Mouse (Mus musculus) limb, embryonic 15.5 days (tissue): Measurements from ENCODE around the gene Mrps25. TPM values are rescaled to one million over a fixed set of nuclear protein-coding genes. Genes with fewer than 3 reads are reported as not detected.

ENCODE experiments used
- polyA plus RNA-seq: library from polyadenylated mRNA; unstranded; fragments of >200 nt; fragmentation: Nextera tagmentation; extraction: Ambion mirVana; gene quantifications from 2 replicates; pipeline ENCODE4 v1.2.1, GENCODE M21; 2015

The Mrps25 gene
- polyA plus RNA-seq, 1 experiment from 2014 or later, result 82.4 TPM

Other genes with a start within 250 kb of the Mrps25 start
- 10.2 and 10.3 TPM in 2 replicates for gene Fgd5, start 205.2 kb downstream of the Mrps25 start, polyA plus RNA-seq
- gene Nr2c2, start 92.6 kb downstream of the Mrps25 start, polyA plus RNA-seq, result 15.7 and 19.6 TPM in 2 replicates
- 30.7 and 31.6 TPM in 2 replicates for gene Rbsn, start 30.9 kb upstream of the Mrps25 start, polyA plus RNA-seq
- not detected in 2 replicates for gene Trh, start 60.6 kb upstream of the Mrps25 start, polyA plus RNA-seq